Mouse (Mus musculus): ENCODE data around the gene Il34. TPM values are rescaled to one million over a fixed set of nuclear protein-coding genes. Genes with fewer than 3 reads are reported as not detected.

The Il34 gene
- polyA plus RNA-seq, 1 experiment from 2014 or later, result 0.31 TPM

- no peak overlapping the region for H3K4me3 ChIP-seq (ENCODE audit: low read depth, low read length)
- ATAC-seq (ENCODE audit: low read depth), result no peak
- WGBS (ENCODE audit: insufficient replicate concordance), result 77% methylated on average over 4 of the region's 4 CpGs
- H3K4me1 ChIP-seq (ENCODE audit: control insufficient read depth, low read depth, low read length), result no peaks in the 10 kb centered on the region
- no peak overlapping the region for H3K4me2 ChIP-seq (ENCODE audit: low read depth, low read length)
- no peak overlapping the region for H3K9ac ChIP-seq (ENCODE audit: low read depth, low read length)
- H3K36me3 ChIP-seq (ENCODE audit: control insufficient read depth, insufficient read depth), result no peaks in the 10 kb centered on the region
- H3K27ac ChIP-seq (ENCODE audit: low read length), result no peak overlapping the region
- no peaks in the 10 kb centered on the region for H3K9me3 ChIP-seq (replicated peaks; ENCODE audit: control insufficient read depth, low read length)
- no peaks in the 10 kb centered on the region for H3K27me3 ChIP-seq (ENCODE audit: control insufficient read depth, insufficient read depth, low read depth, low read length)
These were observed 109.7 kb downstream of the Il34 start for GRCm38 (mm10) chr8:110696051-110696450.

- Histone ChIP-seq H3K4me1 (ENCODE audit: control insufficient read depth, low read depth, low read length) (no peaks in the 10 kb centered on the region), H3K4me2 (ENCODE audit: low read depth, low read length) (no peak overlapping the region), H3K27ac (ENCODE audit: low read length) (no peak overlapping the region), H3K9ac (ENCODE audit: low read depth, low read length) (no peak overlapping the region), H3K36me3 (ENCODE audit: control insufficient read depth, insufficient read depth) (no peaks in the 10 kb centered on the region), H3K4me3 (ENCODE audit: low read depth, low read length) (no peak overlapping the region), H3K9me3 (replicated peaks; ENCODE audit: control insufficient read depth, low read length) (no peaks in the 10 kb centered on the region), H3K27me3 (ENCODE audit: control insufficient read depth, insufficient read depth, low read depth, low read length) (no peaks in the 10 kb centered on the region)
- no peak for ATAC-seq (ENCODE audit: low read depth)
- 74% methylated on average over 5 of the region's 5 CpGs for whole genome bisulfite sequencing (ENCODE audit: insufficient replicate concordance)
These were observed 110.3 kb downstream of the Il34 start for GRCm38 (mm10) chr8:110695431-110695830.

- WGBS (ENCODE audit: insufficient replicate concordance), result 79% methylated on average over 4 of the region's 4 CpGs
- no peak for ATAC-seq (ENCODE audit: low read depth)
- Histone ChIP-seq H3K27me3 (ENCODE audit: control insufficient read depth, insufficient read depth, low read depth, low read length) (no peaks in the 10 kb centered on the region), H3K4me3 (ENCODE audit: low read depth, low read length) (no peak overlapping the region), H3K36me3 (ENCODE audit: control insufficient read depth, insufficient read depth) (no peaks in the 10 kb centered on the region), H3K4me1 (ENCODE audit: control insufficient read depth, low read depth, low read length) (no peaks in the 10 kb centered on the region), H3K9me3 (replicated peaks; ENCODE audit: control insufficient read depth, low read length) (no peaks in the 10 kb centered on the region), H3K4me2 (ENCODE audit: low read depth, low read length) (no peak overlapping the region), H3K27ac (ENCODE audit: low read length) (no peak overlapping the region), H3K9ac (ENCODE audit: low read depth, low read length) (no peak overlapping the region)
These were observed 110.9 kb downstream of the Il34 start for GRCm38 (mm10) chr8:110694826-110695225.

- Histone ChIP-seq H3K27ac (ENCODE audit: low read length) (no peak overlapping the region), H3K9ac (ENCODE audit: low read depth, low read length) (no peak overlapping the region), H3K27me3 (ENCODE audit: control insufficient read depth, insufficient read depth, low read depth, low read length) (no peaks in the 10 kb centered on the region), H3K9me3 (replicated peaks; ENCODE audit: control insufficient read depth, low read length) (no peaks in the 10 kb centered on the region), H3K4me3 (ENCODE audit: low read depth, low read length) (no peak overlapping the region), H3K4me2 (ENCODE audit: low read depth, low read length) (no peak overlapping the region), H3K4me1 (ENCODE audit: control insufficient read depth, low read depth, low read length) (no peaks in the 10 kb centered on the region), H3K36me3 (ENCODE audit: control insufficient read depth, insufficient read depth) (no peaks in the 10 kb centered on the region)
- WGBS (ENCODE audit: insufficient replicate concordance), result 64% methylated on average over 5 of the region's 5 CpGs
- no peak for ATAC-seq (ENCODE audit: low read depth)
These were observed 111.5 kb downstream of the Il34 start for GRCm38 (mm10) chr8:110694226-110694625.

Other genes starting within 250 kb of the Il34 start
- gene Vac14, start 187.3 kb downstream of the Il34 start, polyA plus RNA-seq (2015; fragmentation: Nextera tagmentation; extraction: Ambion mirVana), result 9.2 and 9.4 TPM in 2 replicates
- gene Mtss1l, start 84.4 kb downstream of the Il34 start, polyA plus RNA-seq (2015; fragmentation: Nextera tagmentation; extraction: Ambion mirVana), result 0.53 and 0.57 TPM in 2 replicates
- 28.4 and 29.7 TPM in 2 replicates for gene Cog4, start 40.7 kb upstream of the Il34 start, polyA plus RNA-seq (2015; fragmentation: Nextera tagmentation; extraction: Ambion mirVana)
- 56.5 and 58.4 TPM in 2 replicates for gene Sf3b3, start 40.9 kb upstream of the Il34 start, polyA plus RNA-seq (2015; fragmentation: Nextera tagmentation; extraction: Ambion mirVana)
- 2.7 and 2.9 TPM in 2 replicates for gene Fuk, start 96.6 kb upstream of the Il34 start, polyA plus RNA-seq (2015; fragmentation: Nextera tagmentation; extraction: Ambion mirVana)
- 21.0 and 23.7 TPM in 2 replicates for gene St3gal2, start 114.0 kb upstream of the Il34 start, polyA plus RNA-seq (2015; fragmentation: Nextera tagmentation; extraction: Ambion mirVana)
- gene Ddx19a, start 191.9 kb upstream of the Il34 start, polyA plus RNA-seq (2015; fragmentation: Nextera tagmentation; extraction: Ambion mirVana), result 8.5 and 8.8 TPM in 2 replicates
- 2.6 and 2.7 TPM in 2 replicates for gene Ddx19b, start 225.8 kb upstream of the Il34 start, polyA plus RNA-seq (2015; fragmentation: Nextera tagmentation; extraction: Ambion mirVana)
- gene Aars, start 227.2 kb upstream of the Il34 start, polyA plus RNA-seq (2015; fragmentation: Nextera tagmentation; extraction: Ambion mirVana), result 49.9 and 51.8 TPM in 2 replicates

All from liver, embryonic 16.5 days (tissue).